Mouse (Mus musculus): ENCODE measurements around the gene Gm5662.
"Not testable (repeated sequence)": the region's sequence is repeated elsewhere in the genome, so short reads cannot be mapped to it uniquely, and the experiment has no call there.

Gm5662 gene

DNA sequence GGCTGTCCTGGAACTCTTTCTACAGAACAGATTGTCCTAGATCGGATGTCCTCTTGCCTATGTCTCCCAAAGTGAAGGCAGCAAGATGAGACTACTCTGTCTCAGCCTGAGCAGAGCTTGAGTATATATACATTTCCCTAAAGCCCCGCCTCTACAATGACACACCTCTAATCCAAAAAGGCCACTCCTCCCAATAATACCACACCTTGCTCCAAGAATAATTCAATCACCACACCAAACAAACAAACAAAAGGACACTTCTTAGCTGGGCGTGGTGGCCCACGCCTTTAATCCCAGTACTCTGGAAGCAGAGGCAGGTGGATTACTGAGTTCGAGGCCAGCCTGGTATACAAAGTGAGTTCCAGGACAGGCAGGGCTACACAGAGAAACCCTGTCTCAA lies at the start of gene Gm5662:
Gm5662 (minus strand) TSS at position 101 of the 400 bp plus-strand sequence.
- DNase-seq (ENCODE audit: low read depth, low spot score): not testable (repeated sequence)

DNA sequence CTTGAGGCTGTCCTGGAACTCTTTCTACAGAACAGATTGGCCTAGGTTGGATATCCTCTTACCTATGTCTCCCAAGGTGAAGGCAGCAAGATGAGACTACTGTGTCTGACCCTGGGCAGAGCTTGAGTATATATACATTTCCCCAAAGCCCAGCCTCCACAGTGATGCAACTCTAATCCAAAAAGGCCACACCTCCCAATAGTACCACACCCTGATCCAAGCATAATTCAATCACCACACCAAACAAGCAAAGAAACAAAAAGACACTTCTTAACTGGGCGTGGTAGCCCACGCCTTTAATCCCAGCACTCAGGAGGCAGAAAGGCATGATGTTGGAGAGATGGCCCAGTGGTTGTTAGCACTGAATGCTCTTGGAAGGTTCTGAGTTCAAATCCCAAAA lies 49.6 kb upstream of the Gm5662 start, which contains the start of gene Gm5039:
Gm5039 (minus strand) TSS at position 101 of the 400 bp plus-strand sequence.
- not testable (repeated sequence) for DNase-seq (ENCODE audit: low read depth, low spot score)

DNA sequence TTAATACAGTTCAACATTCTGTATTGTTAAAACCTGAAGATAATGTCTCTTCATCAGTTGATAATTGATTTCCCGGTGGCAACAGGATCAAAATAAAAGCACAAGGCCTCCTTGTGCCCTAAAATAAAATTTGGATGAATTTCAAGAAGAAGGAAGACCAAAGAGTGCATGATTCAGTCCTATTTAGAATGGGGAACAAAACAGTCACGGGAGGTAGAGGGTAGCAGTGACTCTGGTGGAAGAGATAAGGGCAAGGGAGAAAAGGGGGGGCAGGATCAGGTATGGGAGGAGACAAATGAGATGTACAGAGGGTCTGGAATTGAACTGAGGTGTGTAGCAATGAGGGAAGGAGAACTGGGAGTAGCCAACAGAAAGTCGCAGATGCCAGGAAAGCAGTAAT lies 40.3 kb upstream of the Gm5662 start:
- no peak for DNase-seq (ENCODE audit: low read depth, low spot score)

DNA sequence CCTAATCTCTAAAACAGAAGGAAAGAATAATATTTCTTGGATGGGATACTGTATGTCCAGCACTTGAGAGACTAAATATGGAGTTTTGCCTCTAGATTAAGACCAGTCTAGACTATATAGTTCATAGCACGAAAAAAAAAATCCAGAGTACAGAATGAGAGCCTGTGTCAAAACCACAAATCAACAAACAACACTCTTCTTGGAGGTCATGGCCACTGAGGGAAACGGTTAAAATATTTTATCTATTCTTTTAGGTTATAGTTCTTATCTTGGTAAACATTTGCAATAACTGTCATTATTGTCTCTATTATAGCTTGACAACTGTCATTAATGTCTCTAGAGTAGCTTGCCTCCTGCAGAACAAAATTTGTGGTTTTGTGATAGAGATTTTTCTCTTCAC lies 22.9 kb upstream of the Gm5662 start:
- DNase-seq (ENCODE audit: low read depth, low spot score): not testable (repeated sequence)

DNA sequence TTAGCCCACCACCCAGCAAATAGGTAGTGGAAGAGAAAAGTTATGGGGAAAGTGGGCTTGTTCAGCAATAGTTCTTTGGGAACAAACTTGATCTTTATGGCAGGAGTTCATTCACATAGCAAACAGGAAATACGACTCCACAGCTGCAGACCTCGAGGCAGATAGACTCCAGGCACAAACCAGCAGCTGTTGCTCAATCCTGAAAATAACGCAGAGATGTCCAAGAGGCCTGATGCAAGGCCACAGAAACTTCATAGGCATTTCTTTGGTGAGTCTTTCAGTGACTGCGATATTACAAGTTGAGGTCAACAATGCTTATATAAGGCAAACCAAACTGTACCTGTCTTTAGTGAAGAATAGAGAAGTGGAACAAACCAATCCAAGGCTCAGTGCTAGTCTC lies 18.8 kb upstream of the Gm5662 start:
- DNase-seq (ENCODE audit: low read depth, low spot score): not testable (repeated sequence)

DNA sequence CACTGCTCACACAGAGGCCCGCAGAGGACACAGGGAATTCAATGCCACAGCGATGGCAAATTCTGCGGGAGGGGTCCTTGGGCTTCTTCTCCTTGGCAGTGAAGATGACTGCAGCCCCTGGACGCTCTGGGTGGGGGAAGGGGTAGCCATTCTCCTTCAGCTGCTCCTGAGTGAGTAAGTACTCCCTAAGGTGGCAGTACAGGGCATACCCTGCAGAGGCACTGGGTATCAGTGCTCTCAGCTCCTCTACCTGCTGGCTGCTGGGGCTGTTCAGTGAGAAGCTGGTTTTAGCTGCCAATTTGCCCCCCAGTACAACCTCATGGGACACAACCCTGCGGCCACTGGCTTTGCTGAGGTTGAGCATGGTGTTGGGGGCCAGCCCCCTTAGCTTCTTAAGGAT lies 10.9 kb upstream of the Gm5662 start:
- DNase-seq (ENCODE audit: low read depth, low spot score): not testable (repeated sequence)

DNA sequence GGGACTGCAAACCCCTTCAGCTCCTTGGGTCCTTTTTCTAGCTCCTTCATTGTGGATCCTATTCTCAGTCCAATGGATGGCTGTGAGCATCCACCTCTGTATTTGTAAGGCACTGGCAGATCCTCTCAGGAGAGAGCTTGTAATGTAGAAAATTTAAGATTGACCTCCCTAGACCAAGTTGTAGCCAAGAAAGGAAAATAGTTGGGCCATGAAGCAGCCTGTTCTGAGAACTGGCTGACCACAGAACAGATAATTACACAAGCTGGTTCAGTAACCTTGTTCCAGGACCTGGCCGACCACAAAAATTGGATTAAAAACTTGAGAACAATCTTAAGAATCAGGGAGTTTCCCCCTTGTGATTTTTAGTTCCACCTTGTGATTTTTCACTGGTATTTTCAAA lies 17.1 kb downstream of the Gm5662 start:
- no peak for DNase-seq (ENCODE audit: low read depth, low spot score)

DNA sequence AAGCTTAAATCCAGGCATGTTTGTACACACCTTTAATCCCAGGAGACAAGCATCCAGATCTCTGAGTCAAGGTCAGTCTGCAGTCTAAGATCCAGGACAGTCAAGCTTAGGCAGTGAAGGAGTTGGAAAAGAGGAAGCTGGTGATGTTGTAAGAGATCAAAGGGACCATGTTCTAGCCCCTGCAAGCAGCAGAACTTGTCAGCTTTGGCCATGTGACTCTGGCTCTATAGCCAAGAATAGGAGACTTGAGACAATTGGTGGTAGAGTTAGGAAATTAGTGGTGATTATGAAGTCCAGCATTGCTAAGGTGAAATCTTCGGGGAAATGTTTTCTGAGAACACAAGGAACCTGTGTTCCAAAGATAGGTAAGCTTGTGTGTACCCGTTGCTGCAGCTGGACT lies 18.4 kb downstream of the Gm5662 start:
- DNase-seq (ENCODE audit: low read depth, low spot score): not testable (repeated sequence)

DNA sequence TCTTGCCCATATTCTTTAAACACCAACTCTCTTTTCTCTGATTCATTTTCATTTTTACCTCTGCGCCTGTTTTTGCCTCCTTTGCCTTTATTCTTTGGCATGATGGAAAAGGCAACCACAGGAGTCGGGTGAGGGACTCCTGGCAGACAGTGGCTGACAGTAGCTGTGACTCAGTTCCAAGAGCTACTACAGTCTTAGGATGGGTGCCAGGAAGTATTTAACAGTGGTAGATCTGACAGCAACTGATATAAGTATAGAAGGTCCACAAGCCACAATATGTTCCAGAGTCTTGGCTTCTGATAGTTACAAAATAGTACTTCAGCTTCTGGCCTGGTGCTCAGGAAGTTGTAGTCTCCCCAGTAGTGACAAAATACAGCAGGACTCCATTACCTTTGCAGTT lies 24.3 kb downstream of the Gm5662 start, which contains the start of gene Gm8332:
Gm8332 (minus strand) TSS at position 101 of the 400 bp plus-strand sequence.
- DNase-seq (ENCODE audit: low read depth, low spot score): not testable (repeated sequence)

DNA sequence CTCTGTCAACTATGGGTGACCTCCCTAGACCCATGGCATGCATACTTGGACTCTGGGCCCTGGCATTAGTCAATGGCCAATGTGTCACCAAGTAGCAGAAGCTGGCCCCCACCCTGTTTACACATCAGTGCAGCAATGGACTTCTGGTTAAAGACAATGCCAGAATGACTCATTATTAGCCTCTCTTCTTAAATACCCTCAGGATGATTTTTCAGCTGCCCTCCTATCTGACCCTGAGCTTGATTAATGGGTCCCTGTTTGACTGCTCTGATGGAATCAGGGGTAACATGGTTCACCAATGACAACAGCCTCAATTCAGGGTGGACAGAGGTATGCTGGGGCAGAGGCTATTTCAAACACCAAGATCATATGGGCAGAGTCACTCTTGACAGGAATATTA lies 28.5 kb downstream of the Gm5662 start:
- not testable (repeated sequence) for DNase-seq (ENCODE audit: low read depth, low spot score)

DNA sequence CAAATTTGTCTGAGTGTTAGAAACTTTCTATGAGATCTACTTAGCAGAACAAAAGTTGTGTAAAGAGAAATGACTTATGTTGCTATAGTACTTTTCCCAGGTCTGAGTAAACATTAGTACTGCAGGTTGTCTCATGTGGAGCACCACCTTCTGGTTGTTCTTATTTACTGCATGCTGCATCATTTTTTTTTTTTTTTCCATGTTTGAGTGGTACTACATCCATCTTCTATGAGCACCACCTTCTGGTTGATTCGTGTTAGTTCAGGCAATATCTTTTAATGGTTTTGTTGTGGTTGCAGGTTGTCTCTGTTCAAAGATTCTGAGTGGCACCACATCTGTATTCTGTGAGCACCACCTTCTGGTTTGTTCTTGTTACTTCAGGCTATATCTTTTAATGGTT lies 31.4 kb downstream of the Gm5662 start:
- not testable (repeated sequence) for DNase-seq (ENCODE audit: low read depth, low spot score)
